Mouse (Mus musculus): ENCODE results near the gene Apbb2. TPM values are rescaled to one million over a fixed set of nuclear protein-coding genes. Genes with fewer than 3 reads are reported as not detected.

Apbb2 gene
- total and polyA plus RNA-seq, 3 experiments: 0.34 to 0.40 (median 0.34) TPM

DNA sequence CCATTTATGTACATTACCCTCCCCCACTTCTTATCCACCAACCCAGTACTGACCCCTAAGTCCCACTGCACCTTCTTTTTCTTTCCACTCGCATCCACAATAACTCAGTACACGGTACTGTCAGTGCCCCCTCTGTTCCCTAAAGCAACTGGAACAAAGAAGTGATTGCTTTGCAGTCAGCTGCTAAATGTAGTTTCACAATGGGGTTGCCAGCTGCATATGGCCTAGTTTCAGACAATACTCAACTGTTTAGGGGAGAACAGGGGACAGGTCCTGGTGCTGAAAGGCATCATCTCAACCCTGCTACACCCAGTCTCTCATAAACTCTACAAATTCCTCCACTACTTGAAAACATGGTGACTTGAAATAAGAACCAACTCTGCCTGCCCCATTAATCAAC, 347.4 kb downstream of the Apbb2 start:
- Histone ChIP-seq H3K4me1 (ENCODE audit: control insufficient read depth in 1 of 2, insufficient read depth in 2 of 2) (no peaks in the 10 kb centered on the region), H3K79me2 (replicated peaks; ENCODE audit: control insufficient read depth, extremely low read depth, insufficient read depth, poor library complexity, severe bottlenecking) (no peaks in the 10 kb centered on the region), H3K36me3 (replicated peaks in 1 of 2; ENCODE audit: control insufficient read depth in 1 of 2, insufficient read depth in 1 of 2, low read length in 1 of 2) (no peaks in the 10 kb centered on the region), H3K4me3 (replicated peaks in 1 of 3; ENCODE audit: low read depth in 2 of 3, low read length in 2 of 3, poor library complexity in 1 of 3) (no peak overlapping the region), H3K9ac (ENCODE audit: insufficient read depth, low read depth) (no peak overlapping the region), H3K9me3 (replicated peaks; ENCODE audit: low read length) (no peaks in the 10 kb centered on the region), H3K27ac (ENCODE audit: insufficient read depth, low read depth) (no peak overlapping the region), H3K27me3 (replicated peaks) (no peaks in the 10 kb centered on the region), H3K4me2 (ENCODE audit: insufficient read depth, low read depth, poor library complexity, severe bottlenecking) (no peak overlapping the region)
- DNase-seq (ENCODE audit: extremely low read depth): no peak
- dilution Hi-C loops (cut with MboI; ENCODE audit: extremely low pct_ligation_motif_present, extremely low pct_unique_long_range_greater_than_20kb, low sequenced_read_pairs): no loop called here
- in situ Hi-C loops (cut with MboI; ENCODE audit: low pct_ligation_motif_present, low pct_unique_long_range_greater_than_20kb, low sequenced_read_pairs): no loop called here
- no peak for TF ChIP-seq MAX (IDR thresholded peaks at IDR 0.05; ENCODE audit: low read length)
- TF ChIP-seq MEF2A (IDR thresholded peaks at IDR 0.05; ENCODE audit: borderline replicate concordance, low read depth, low read length): no peak
- TF ChIP-seq ZKSCAN1 (IDR thresholded peaks at IDR 0.05; ENCODE audit: borderline replicate concordance, low read depth, low read length): no peak
- TF ChIP-seq KAT2A (IDR thresholded peaks at IDR 0.05; ENCODE audit: insufficient replicate concordance, low read length): no peak
- TF ChIP-seq ELF1 (IDR thresholded peaks at IDR 0.05; ENCODE audit: low read depth, low read length): no peak
- TF ChIP-seq NELFE (IDR thresholded peaks at IDR 0.05; ENCODE audit: low read depth, low read length): no peak
- TF ChIP-seq MAFK (IDR thresholded peaks at IDR 0.05; ENCODE audit: insufficient replicate concordance, low read length): no peak
- no peak for TF ChIP-seq MXI1 (IDR thresholded peaks at IDR 0.05; ENCODE audit: low read depth, low read length)
- TF ChIP-seq POLR2A (IDR thresholded peaks at IDR 0.05; ENCODE audit: low read depth, low read length): no peak
- no peak for TF ChIP-seq MAZ (IDR thresholded peaks at IDR 0.05; ENCODE audit: low read depth, low read length)
- TF ChIP-seq UBTF (IDR thresholded peaks at IDR 0.05; ENCODE audit: low read depth, low read length): no peak
- TF ChIP-seq ETS1 (conservative IDR thresholded peaks at IDR 0.05; ENCODE audit: low read depth, low read length): no peak
- TF ChIP-seq SMC3 (IDR thresholded peaks at IDR 0.05; ENCODE audit: low read depth, low read length): no peak
- TF ChIP-seq TBP (conservative IDR thresholded peaks at IDR 0.05; ENCODE audit: low read depth, low read length): no peak
- TF ChIP-seq TCF12 (IDR thresholded peaks at IDR 0.05; ENCODE audit: low read depth, low read length): no peak
- TF ChIP-seq RAD21 (IDR thresholded peaks at IDR 0.05; ENCODE audit: low read depth, low read length): no peak
- no peak for TF ChIP-seq ZNF384 (IDR thresholded peaks at IDR 0.05; ENCODE audit: low read depth, low read length)

GRCm38 (mm10) chr5:66269616-66270015, 349.0 kb downstream of the Apbb2 start:
- H3K4me2 ChIP-seq (ENCODE audit: insufficient read depth, low read depth, poor library complexity, severe bottlenecking): no peak overlapping the region
- no peaks in the 10 kb centered on the region for H3K4me1 ChIP-seq (ENCODE audit: control insufficient read depth in 1 of 2, insufficient read depth in 2 of 2)
- TF ChIP-seq POLR2AphosphoS2 (IDR thresholded peaks at IDR 0.05; ENCODE audit: low read depth, low read length) (no peak), MAZ (IDR thresholded peaks at IDR 0.05; ENCODE audit: low read depth, low read length) (no peak), CHD2 (IDR thresholded peaks at IDR 0.05; ENCODE audit: low read length) (no peak), MXI1 (IDR thresholded peaks at IDR 0.05; ENCODE audit: low read depth, low read length) (no peak), POLR2A (IDR thresholded peaks at IDR 0.05; ENCODE audit: low read depth, low read length) (no peak), BHLHE40 (IDR thresholded peaks at IDR 0.05; ENCODE audit: low read depth, low read length) (no peak), ZKSCAN1 (IDR thresholded peaks at IDR 0.05; ENCODE audit: borderline replicate concordance, low read depth, low read length) (no peak), E2F4 (IDR thresholded peaks at IDR 0.05; ENCODE audit: insufficient replicate concordance, low read depth, low read length) (no peak), RCOR1 (conservative IDR thresholded peaks at IDR 0.05; ENCODE audit: low read depth, low read length) (no peak), SMC3 (IDR thresholded peaks at IDR 0.05; ENCODE audit: low read depth, low read length) (no peak), KAT2A (IDR thresholded peaks at IDR 0.05; ENCODE audit: insufficient replicate concordance, low read length) (no peak), UBTF (IDR thresholded peaks at IDR 0.05; ENCODE audit: low read depth, low read length) (no peak), ZMIZ1 (IDR thresholded peaks at IDR 0.05; ENCODE audit: low read depth, low read length) (no peak), GABPA (IDR thresholded peaks at IDR 0.05; ENCODE audit: insufficient replicate concordance, low read depth, low read length) (no peak), ZC3H11A (IDR thresholded peaks at IDR 0.05; ENCODE audit: low read depth, low read length) (no peak), JUN (IDR thresholded peaks at IDR 0.05; ENCODE audit: insufficient read depth, low read depth, low read length) (no peak)
- in situ Hi-C loops (cut with MboI; ENCODE audit: low pct_ligation_motif_present, low pct_unique_long_range_greater_than_20kb, low sequenced_read_pairs) (no loop called here), dilution Hi-C loops (cut with MboI; ENCODE audit: extremely low pct_ligation_motif_present, extremely low pct_unique_long_range_greater_than_20kb, low sequenced_read_pairs) (no loop called here)
- DNase-seq (ENCODE audit: extremely low read depth): no peak
- H3K36me3 ChIP-seq (replicated peaks in 1 of 2; ENCODE audit: control insufficient read depth in 1 of 2, insufficient read depth in 1 of 2, low read length in 1 of 2): no peaks in the 10 kb centered on the region
- no peaks in the 10 kb centered on the region for H3K27me3 ChIP-seq (replicated peaks)
- no peaks in the 10 kb centered on the region for H3K9me3 ChIP-seq (replicated peaks; ENCODE audit: low read length)
- H3K9ac ChIP-seq (ENCODE audit: insufficient read depth, low read depth): no peak overlapping the region
- no peak overlapping the region for H3K27ac ChIP-seq (ENCODE audit: insufficient read depth, low read depth)
- H3K79me2 ChIP-seq (replicated peaks; ENCODE audit: control insufficient read depth, extremely low read depth, insufficient read depth, poor library complexity, severe bottlenecking): no peaks in the 10 kb centered on the region
- H3K4me3 ChIP-seq (replicated peaks in 1 of 3; ENCODE audit: low read depth in 2 of 3, low read length in 2 of 3, poor library complexity in 1 of 3): no peak overlapping the region

All from CH12.LX (cell line).